Mouse (Mus musculus) forebrain, embryonic 12.5 days (tissue): Measurements from ENCODE around the gene Sys1. TPM values are rescaled to one million over a fixed set of nuclear protein-coding genes. Genes with fewer than 3 reads are reported as not detected.
A peak's percentile ranks its signal among the peaks of the same experiment; 100 is the strongest.

Experiments
- ATAC-seq: fragments of 200-750 bp; cut with Nextera tagmentation; 2 replicates; pipeline ENCODE4 v1.8.0; 2017; ENCODE audit warnings: moderate TSS enrichment; ENCODE audit not compliant: low FRiP score
- H3K27ac ChIP-seq: fragments of 300-500 bp; sonication (generic); 2 replicates; pipeline ENCODE4 v1.5.1; 2016; ENCODE audit warnings: mild to moderate bottlenecking
- H3K27me3 ChIP-seq: fragments of 300-500 bp; sonication (generic); 2 replicates; pipeline ENCODE4 v1.6.1; 2016; ENCODE audit warnings: mild to moderate bottlenecking
- H3K36me3 ChIP-seq: fragments of 300-500 bp; sonication (generic); replicated peaks from 2 replicates; pipeline ENCODE4 v1.6.1; 2016; ENCODE audit warnings: mild to moderate bottlenecking
- H3K4me1 ChIP-seq: fragments of 300-500 bp; sonication (generic); 2 replicates; pipeline ENCODE4 v1.6.1; 2016
- H3K4me2 ChIP-seq: fragments of 300-500 bp; sonication (generic); 2 replicates; pipeline ENCODE4 v1.6.1; 2016; ENCODE audit warnings: mild to moderate bottlenecking, moderate library complexity
- H3K4me3 ChIP-seq: fragments of 300-500 bp; sonication (generic); replicated peaks from 2 replicates; pipeline ENCODE4 v1.5.1; 2016; ENCODE audit warnings: mild to moderate bottlenecking
- H3K9ac ChIP-seq: fragments of 300-500 bp; sonication (generic); 2 replicates; pipeline ENCODE4 v1.6.1; 2016; ENCODE audit warnings: mild to moderate bottlenecking
- H3K9me3 ChIP-seq: fragments of 300-500 bp; sonication (generic); 2 replicates; pipeline ENCODE4 v1.6.1; 2016
- WGBS: fragments of 180-500 bp; shearing (Covaris S2); methylation state at CpG from one replicate; pipeline ENCODE4 v1.1.7; 2016; 5-methylcytosine and 5-hydroxymethylcytosine counted together
- polyA plus RNA-seq: library from polyadenylated mRNA; unstranded; fragments of >200 nt; fragmentation: Nextera tagmentation; extraction: Ambion mirVana; gene quantifications from 2 replicates; pipeline ENCODE4 v1.2.1, GENCODE M21; 2016

Sys1 gene
- polyA plus RNA-seq, 1 experiment from 2014 or later: 67.4 TPM

DNA sequence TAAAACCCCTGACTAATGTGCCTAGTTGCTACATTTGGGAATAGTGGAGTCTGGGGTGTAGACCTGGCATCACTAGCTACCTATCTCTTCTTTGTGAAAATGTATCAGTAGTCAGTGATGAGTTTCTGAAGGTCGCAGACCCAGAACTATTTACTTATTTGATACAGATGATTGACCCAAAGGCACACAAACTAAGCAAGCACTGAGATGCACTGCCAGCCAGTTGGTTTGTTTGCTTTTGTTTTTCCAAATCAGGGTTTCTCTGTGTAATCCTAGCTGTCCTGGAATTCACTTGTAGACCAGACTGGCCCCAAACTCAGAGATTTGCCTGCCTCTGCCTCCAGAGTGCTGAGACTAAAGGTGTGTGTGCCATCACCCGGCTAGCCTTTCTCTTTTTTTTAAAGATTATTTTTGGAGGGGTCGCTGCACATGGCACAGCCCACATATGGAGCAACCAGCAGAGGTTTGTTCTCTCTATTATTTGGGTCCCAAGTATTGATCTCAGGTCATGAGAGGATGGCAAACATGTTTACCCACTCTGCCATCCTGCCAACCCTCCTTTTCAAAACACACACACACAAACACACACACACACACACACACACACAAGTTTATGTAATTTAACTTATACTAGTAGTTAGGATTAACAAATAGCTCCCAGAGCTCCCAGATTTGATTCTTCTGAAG is 11.2 kb upstream of the Sys1 start:
- 89% methylated on average over 3 of the region's 3 CpGs for WGBS
- Histone ChIP-seq H3K4me1 (peaks cover 23% of the 10 kb centered on the region), H3K27me3 (peaks cover 23% of the 10 kb centered on the region), H3K36me3 (no peaks in the 10 kb centered on the region), H3K9ac (no peak overlapping the region), H3K4me2 (no peak overlapping the region), H3K4me3 (no peak overlapping the region), H3K27ac (no peak overlapping the region), H3K9me3 (no peaks in the 10 kb centered on the region)
- no peak for ATAC-seq

GRCm38 (mm10) chr2:164446086-164446469 is 10.7 kb upstream of the Sys1 start:
- WGBS: 86% methylated on average over 3 of the region's 3 CpGs
- no peak overlapping the region for H3K4me2 ChIP-seq
- no peak overlapping the region for H3K27ac ChIP-seq
- ATAC-seq: no peak
- peaks cover 19% of the 10 kb centered on the region for H3K27me3 ChIP-seq
- H3K9me3 ChIP-seq: no peaks in the 10 kb centered on the region
- H3K9ac ChIP-seq: no peak overlapping the region
- no peak overlapping the region for H3K4me3 ChIP-seq
- no peaks in the 10 kb centered on the region for H3K36me3 ChIP-seq
- peaks cover 21% of the 10 kb centered on the region for H3K4me1 ChIP-seq

- Histone ChIP-seq H3K4me1 (0 out of 2 replicates have a peak, but pooled peaks cover 5% of the 10 kb centered on the region), H3K4me2 (no peak overlapping the region), H3K4me3 (no peak overlapping the region), H3K36me3 (no peaks in the 10 kb centered on the region), H3K9me3 (no peaks in the 10 kb centered on the region), H3K27me3 (peaks cover 10% of the 10 kb centered on the region; the same call in 1 of the 2 replicates), H3K9ac (no peak overlapping the region), H3K27ac (no peak overlapping the region)
- 89% methylated on average over 1 of the region's 1 CpGs for WGBS
- no peak for ATAC-seq
Measured at GRCm38 (mm10) chr2:164448140-164448539, 8.6 kb upstream of the Sys1 start.

- peaks cover 5% of the 10 kb centered on the region; the same call in 1 of the 2 replicates for H3K27me3 ChIP-seq
- no peak for ATAC-seq
- no peak overlapping the region for H3K4me3 ChIP-seq
- no peak overlapping the region for H3K9ac ChIP-seq
- no peak overlapping the region for H3K4me2 ChIP-seq
- H3K27ac ChIP-seq: no peak overlapping the region
- 81% methylated on average over 5 of the region's 5 CpGs for WGBS
- H3K9me3 ChIP-seq: no peaks in the 10 kb centered on the region
- H3K4me1 ChIP-seq: no peaks in the 10 kb centered on the region
- no peaks in the 10 kb centered on the region for H3K36me3 ChIP-seq
Measured at GRCm38 (mm10) chr2:164448921-164449320, 7.8 kb upstream of the Sys1 start.

GRCm38 (mm10) chr2:164449341-164450042 is 7.3 kb upstream of the Sys1 start:
- no peak for ATAC-seq
- Histone ChIP-seq H3K4me1 (no peaks in the 10 kb centered on the region), H3K27ac (no peak overlapping the region), H3K9me3 (no peaks in the 10 kb centered on the region), H3K27me3 (0 out of 2 replicates have a peak, but pooled peaks cover 4% of the 10 kb centered on the region), H3K4me3 (no peak overlapping the region), H3K4me2 (no peak overlapping the region), H3K36me3 (no peaks in the 10 kb centered on the region), H3K9ac (no peak overlapping the region)
- WGBS: 92% methylated on average over 14 of the region's 14 CpGs

- no peak overlapping the region for H3K4me3 ChIP-seq
- H3K36me3 ChIP-seq: no peaks in the 10 kb centered on the region
- WGBS: 52% methylated on average over 13 of the region's 13 CpGs
- H3K9me3 ChIP-seq: no peaks in the 10 kb centered on the region
- no peak overlapping the region for H3K4me2 ChIP-seq
- peaks cover 7% of the 10 kb centered on the region; the same call in 1 of the 2 replicates for H3K4me1 ChIP-seq
- no peak for ATAC-seq
- no peak overlapping the region for H3K27ac ChIP-seq
- no peak overlapping the region for H3K9ac ChIP-seq
- 0 out of 2 replicates have a peak, but pooled peaks cover 4% of the 10 kb centered on the region for H3K27me3 ChIP-seq
Measured at GRCm38 (mm10) chr2:164452000-164452676, 4.6 kb upstream of the Sys1 start.

DNA sequence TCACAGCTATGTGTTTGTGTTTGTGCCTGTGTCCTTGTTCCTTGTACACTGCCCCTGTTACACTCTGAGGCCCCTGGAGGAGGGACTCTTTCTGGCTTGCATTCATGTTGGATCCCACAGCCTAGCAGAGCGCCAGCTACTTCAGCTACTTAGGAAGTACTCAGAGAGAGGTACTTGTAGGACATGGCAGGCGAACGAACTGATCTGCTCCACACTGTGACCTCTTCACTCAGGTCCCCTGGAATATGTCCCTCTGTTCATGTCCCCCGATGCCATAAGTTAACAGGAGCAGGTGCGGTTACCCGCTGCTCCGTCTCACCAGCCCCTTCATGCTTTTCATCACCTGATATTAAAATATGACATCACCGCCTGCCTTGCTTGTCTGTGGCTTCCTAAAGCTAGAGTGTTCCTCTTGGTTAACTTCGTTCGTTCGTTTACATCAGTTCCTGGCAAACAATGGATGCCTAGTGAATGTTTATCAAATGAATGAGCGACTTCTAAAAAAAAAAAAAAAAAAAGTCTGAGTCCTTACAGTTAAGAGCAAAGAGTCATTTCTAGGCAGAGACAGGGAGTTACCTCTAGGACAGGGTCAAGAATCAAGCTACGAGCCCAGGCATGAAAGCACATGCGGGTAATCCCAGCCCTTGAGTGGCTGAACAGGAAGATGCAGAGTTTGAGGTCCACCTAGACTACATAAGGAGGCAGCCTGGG is 3.6 kb upstream of the Sys1 start:
- ATAC-seq: no peak
- Histone ChIP-seq H3K4me2 (no peak overlapping the region), H3K4me3 (no peak overlapping the region), H3K27me3 (0 out of 2 replicates have a peak, but pooled peaks cover 4% of the 10 kb centered on the region), H3K9ac (no peak overlapping the region), H3K36me3 (no peaks in the 10 kb centered on the region), H3K9me3 (no peaks in the 10 kb centered on the region), H3K4me1 (peaks cover 11% of the 10 kb centered on the region; the same call in 1 of the 2 replicates), H3K27ac (no peak overlapping the region)
- WGBS: 84% methylated on average over 14 of the region's 14 CpGs

GRCm38 (mm10) chr2:164453887-164454500 is 2.8 kb upstream of the Sys1 start:
- no peak for ATAC-seq
- H3K27ac ChIP-seq: no peak overlapping the region
- no peak overlapping the region for H3K4me2 ChIP-seq
- H3K36me3 ChIP-seq: no peaks in the 10 kb centered on the region
- WGBS: 71% methylated on average over 7 of the region's 7 CpGs
- H3K9me3 ChIP-seq: no peaks in the 10 kb centered on the region
- H3K4me1 ChIP-seq: peaks cover 11% of the 10 kb centered on the region; the same call in 1 of the 2 replicates
- H3K27me3 ChIP-seq: 0 out of 2 replicates have a peak, but pooled peaks cover 4% of the 10 kb centered on the region
- H3K9ac ChIP-seq: no peak overlapping the region
- no peak overlapping the region for H3K4me3 ChIP-seq

DNA sequence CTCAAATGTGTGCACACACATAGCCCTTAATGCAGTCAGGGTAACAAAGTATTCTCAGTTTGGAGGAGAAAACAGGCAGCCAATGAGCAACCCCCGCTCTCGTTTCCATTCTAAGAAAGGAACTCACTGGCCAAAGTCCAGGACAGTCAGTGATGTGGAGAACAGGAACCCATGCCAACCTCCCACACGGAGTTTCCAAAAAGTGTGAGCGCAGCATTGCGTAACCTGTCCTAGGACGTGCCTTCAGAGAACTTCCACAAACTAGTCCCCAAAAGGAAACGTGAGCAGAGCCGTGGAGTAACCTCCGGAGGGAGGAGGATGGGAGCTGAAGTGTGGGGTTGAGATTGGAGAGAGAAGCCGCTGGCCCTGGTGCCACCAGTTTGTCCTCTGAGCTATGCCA is 1.9 kb upstream of the Sys1 start:
- no peak overlapping the region for H3K27ac ChIP-seq
- no peak overlapping the region for H3K4me3 ChIP-seq
- H3K9ac ChIP-seq: no peak overlapping the region
- WGBS: 87% methylated on average over 10 of the region's 10 CpGs
- H3K9me3 ChIP-seq: no peaks in the 10 kb centered on the region
- no peak overlapping the region for H3K4me2 ChIP-seq
- H3K27me3 ChIP-seq: no peaks in the 10 kb centered on the region
- H3K4me1 ChIP-seq: peaks cover 11% of the 10 kb centered on the region; the same call in 1 of the 2 replicates
- no peaks in the 10 kb centered on the region for H3K36me3 ChIP-seq
- ATAC-seq: no peak

GRCm38 (mm10) chr2:164455421-164456190 is 1.2 kb upstream of the Sys1 start:
- Histone ChIP-seq H3K27me3 (no peaks in the 10 kb centered on the region), H3K4me1 (peaks cover 11% of the 10 kb centered on the region; the same call in 1 of the 2 replicates), H3K4me3 (no peak overlapping the region), H3K9me3 (no peaks in the 10 kb centered on the region), H3K36me3 (no peaks in the 10 kb centered on the region), H3K27ac (no peak overlapping the region), H3K9ac (no peak overlapping the region), H3K4me2 (no peak overlapping the region)
- 82% methylated on average over 6 of the region's 6 CpGs for WGBS
- no peak for ATAC-seq

DNA sequence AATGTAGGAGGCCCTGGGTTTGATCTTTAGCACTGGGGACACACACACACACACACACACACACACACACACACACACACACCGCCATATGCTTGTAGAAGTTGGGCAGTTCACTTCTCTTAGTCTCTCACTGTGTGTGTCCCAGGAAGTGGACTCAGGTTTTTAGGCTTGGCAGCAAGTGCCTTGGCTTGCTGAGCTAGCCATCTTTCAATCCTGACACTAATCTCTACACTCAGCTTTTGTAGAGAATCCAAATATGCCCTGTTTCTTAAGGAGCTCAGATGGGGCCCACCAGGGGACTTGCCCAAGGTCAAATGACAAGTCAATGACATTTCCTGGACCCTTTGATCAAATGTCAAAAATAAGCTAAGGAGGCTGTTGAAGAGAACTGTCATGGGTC is 351 bp upstream of the Sys1 start:
- peaks cover 11% of the 10 kb centered on the region; the same call in 1 of the 2 replicates for H3K4me1 ChIP-seq
- no peak overlapping the region for H3K9ac ChIP-seq
- 87% methylated on average over 1 of the region's 1 CpGs for WGBS
- H3K9me3 ChIP-seq: no peaks in the 10 kb centered on the region
- H3K36me3 ChIP-seq: no peaks in the 10 kb centered on the region
- peak overlapping the region; percentile 28; the same call in 1 of the 2 replicates for H3K4me2 ChIP-seq
- no peak overlapping the region for H3K4me3 ChIP-seq
- no peak for ATAC-seq
- no peaks in the 10 kb centered on the region for H3K27me3 ChIP-seq
- no peak overlapping the region for H3K27ac ChIP-seq
